Mouse (Mus musculus): ENCODE data around the gene Sowahd.

Gene Sowahd

GRCm38 (mm10) chrX:37088778-37089177 is 40.1 kb downstream of the Sowahd start:
- in situ Hi-C loops (cut with MboI; ENCODE audit: low sequenced_read_pairs), result no loop called here

DNA sequence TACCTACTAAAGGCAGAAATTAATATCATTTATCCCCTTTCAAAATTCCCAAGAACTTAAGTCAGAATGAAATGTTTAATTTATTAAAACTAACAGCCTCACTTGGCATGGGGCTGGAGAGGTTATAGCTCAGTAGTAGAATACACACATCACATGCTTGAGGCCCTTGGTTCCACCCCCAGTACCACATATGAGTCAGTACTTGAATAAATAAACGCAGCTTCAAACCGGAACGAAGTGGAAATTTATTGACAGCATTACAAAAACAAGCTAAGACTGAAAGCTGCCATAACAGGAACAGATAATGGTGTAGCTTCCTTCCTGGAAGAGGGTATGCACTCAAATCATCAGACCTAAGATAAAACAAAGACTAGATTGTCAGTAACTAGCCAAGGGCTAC is 42.8 kb downstream of the Sowahd start:
- in situ Hi-C loops (cut with MboI; ENCODE audit: low sequenced_read_pairs), result no loop called here

DNA sequence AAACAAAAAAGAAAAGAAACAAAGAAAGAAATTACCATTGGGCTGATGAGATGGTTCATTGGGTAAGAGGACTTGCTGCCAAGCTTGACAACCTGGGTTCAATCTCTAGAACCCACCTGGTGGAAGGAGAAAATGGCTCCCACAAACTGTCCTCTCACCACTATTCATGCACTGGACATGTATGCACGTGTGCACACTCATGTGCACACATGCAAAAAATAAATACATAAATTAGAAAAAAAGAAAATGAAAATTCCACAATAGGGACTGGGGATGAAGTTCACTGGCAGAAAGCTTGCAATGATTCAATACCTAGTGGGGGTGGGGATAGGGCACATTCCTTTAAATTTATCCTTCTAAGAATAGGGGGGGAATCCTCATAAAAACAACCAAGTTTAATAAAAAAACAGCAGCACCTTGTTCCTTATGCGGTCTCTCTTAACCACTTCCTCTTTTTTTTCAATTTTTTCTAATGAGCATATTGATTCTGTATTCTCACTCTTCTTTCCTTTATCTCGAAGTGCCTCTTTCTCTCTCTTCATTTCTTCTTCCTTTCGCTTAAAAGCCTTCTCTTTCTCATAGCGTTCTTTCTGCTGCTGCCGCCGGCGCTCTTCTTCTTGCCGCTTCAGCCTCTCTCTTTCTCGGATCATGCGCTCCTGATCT is 46.6 kb downstream of the Sowahd start:
- in situ Hi-C loops (cut with MboI; ENCODE audit: low sequenced_read_pairs), result no loop called here

DNA sequence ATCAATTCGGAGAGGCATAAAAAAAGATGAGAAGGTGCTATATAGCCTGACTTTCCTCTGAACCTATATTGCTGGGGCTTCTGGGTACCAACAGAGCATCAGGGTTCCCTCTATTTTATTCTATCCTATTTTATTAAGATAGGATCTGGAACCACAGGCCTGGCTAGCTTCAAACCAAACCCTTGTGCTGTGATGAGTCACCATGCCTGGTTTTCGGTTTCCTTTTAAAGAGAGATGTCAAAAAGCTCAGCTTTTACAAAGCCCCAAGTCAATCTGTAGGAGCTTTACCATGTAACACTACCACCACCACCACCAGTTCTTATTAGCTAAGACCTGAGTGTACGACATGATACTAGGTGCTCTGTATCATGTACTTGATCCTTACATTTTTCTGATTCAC is 50.0 kb downstream of the Sowahd start:
- in situ Hi-C loops (cut with MboI; ENCODE audit: low sequenced_read_pairs), result no loop called here

All from CH12F3 (cell line).